Mouse (Mus musculus) heart, postnatal 4 days (tissue): ENCODE results near the gene Gprasp1. TPM values are rescaled to one million over a fixed set of nuclear protein-coding genes. Genes with fewer than 3 reads are reported as not detected.

ENCODE experiments used
- DNase-seq: peaks from one replicate; pipeline ENCODE4 v3.0.0; 2021
- microRNA-seq, 2 experiments: library from miRNA; unstranded; fragments of <30 nt; microRNA quantifications; one replicate each; pipeline ENCODE4 v1.2.0; 2021 to 2022
- total RNA-seq, 2 experiments: library from RNA; stranded (reverse); gene quantifications; 2 replicates each; pipeline ENCODE4 v1.2.3; 2021

Gene Gprasp1
- total RNA-seq, 2 experiments from 2014 or later, result 30.3 to 34.1 TPM

DNA sequence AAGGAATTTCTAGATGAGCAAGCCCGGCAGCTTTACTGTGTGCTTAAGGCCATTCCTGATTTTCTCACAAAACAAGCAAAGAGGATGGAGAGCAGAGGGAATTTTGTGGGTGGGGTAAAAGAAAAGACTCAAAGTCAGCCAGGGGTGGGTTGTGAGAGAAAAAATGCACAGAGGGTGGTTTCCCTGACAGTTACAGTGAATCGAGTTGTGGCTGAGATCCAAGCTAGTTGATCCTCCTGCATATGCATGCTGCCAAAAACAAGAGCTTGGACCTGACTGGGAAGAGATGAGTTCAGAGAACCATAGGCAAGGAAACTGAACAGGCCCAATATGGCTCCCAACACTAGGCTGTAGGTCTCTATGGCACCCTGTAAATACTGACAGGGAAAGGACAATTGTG, 95.4 kb downstream of the Gprasp1 start:
- DNase-seq, result no peak

DNA sequence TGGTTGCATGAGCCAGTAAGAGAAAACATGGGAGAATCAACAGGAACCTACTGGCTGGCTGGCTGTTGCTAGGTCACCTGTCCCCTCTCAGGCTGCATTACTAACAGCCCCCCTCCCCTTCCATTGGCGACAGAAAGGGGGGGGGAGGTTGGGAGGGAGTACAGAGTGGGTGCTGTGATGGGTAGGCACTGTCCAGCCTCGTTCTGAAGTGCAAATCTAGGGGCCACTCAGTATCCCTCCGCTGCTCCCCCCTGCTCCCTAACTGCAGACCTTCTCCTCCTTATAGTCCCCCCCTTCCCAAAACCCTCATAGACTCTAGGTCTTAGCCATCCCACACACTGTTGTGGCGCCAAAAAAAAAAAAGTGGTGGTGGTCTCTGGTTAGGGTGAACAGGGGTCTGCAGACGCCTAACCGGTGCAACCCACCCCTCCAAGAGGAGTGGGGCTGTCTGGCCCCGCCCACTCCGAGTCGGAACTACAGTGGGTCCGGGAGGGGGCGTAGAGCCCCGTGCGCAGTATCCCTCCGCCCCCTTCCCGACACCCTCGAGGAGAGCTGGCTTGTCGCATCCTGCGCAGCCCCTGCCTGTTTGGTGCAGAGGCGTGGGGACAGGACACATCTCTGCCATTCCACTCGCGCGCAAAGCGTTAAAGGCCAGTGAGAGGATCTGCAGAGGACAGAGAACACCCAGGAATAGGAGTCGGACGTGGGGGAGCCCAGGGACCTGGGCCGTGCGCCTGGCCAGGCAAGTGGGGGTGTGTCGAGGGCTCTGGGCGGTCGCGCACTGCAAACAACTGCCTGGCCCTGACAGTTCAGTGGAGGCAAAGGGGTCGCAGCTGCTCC, 96.2 kb downstream of the Gprasp1 start, which contains the start of gene Gprasp2:
Gprasp2 (plus strand) TSS at position 514 of the 840 bp plus-strand sequence.
- peak; percentile 33 for DNase-seq

DNA sequence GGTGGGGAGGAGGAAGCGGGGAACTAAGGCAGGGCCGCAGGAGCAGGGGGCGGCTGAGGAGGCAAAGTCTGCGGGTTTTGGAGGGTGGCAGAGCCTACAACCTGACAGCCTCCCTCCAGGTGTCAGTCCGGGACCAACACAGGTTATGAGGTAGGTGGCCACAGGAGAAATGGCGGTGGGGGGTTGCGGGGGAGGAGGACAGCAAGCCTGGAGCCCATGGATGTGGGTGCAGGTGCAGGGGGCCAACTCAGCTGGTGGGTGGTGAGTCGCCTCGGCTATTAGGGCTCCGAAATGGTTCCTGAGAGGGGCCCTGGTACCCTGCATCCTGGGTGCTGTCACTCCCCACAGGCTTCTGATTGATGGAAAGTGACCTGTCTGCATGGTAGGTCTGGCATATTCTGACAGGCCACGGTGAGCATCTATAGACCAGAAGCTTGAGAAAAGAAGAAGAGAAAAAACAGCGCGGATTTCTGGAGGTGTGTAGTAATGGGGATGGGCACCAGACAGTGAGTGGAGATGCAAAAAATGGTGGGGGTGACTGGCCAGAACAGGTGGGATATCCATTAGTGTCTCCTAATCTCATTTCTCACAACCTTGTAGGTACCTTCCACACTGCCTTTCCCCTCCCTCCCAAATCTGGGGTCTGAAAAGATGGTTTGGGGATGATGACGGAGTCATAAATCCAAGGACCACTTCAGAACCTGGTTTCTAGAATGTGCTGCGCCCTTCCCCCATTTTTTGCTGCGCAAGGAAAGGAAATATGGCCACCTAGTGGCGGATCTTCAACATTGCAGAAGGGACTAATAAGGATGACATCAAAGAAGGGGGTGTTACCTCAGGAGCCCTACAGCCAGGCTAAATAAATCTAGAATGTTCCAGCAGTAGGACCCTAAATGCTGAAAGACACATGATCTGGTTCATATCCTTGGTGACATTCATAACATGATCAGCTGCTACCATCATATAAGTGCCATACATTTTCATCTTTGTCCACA, 97.2 kb downstream of the Gprasp1 start:
- peak; percentile 44 for DNase-seq

Small RNAs within 50 kb of the gene (microRNA-seq; reads per million reads assigned to microRNA genes)
- gene Mir1970 (0 reads per million in 2 experiments), gene Mir7646 (0 reads per million in 2 experiments)

Other genes starting within 250 kb of the Gprasp1 start
- not detected for gene AV320801, start 248.1 kb upstream of the Gprasp1 start, total RNA-seq
- gene Nxf7, start 144.0 kb upstream of the Gprasp1 start, total RNA-seq, result 1 to 10 TPM in 1 of 2 experiments, under 1 TPM in 1; 0.48 to 1.1 TPM
- not detected for gene Prame, start 115.0 kb upstream of the Gprasp1 start, total RNA-seq
- gene Tcp11x2, start 48.9 kb upstream of the Gprasp1 start, total RNA-seq, result not detected
- not detected for gene Tmsb15a, start 17.5 kb upstream of the Gprasp1 start, total RNA-seq
- gene Armcx5, start within 50 bp of the Gprasp1 start, total RNA-seq, result 10 to 100 TPM; 11.5 to 12.4 TPM
- 10 to 100 TPM; 47.2 to 61.2 TPM for gene Bhlhb9, start 54.9 kb downstream of the Gprasp1 start, total RNA-seq
- 10 to 100 TPM in 1 of 2 experiments, 1 to 10 TPM in 1; 8.0 to 11.9 TPM for gene Gprasp2, start 96.3 kb downstream of the Gprasp1 start, total RNA-seq